Mouse (Mus musculus): ENCODE results near the gene Psmd11. TPM values are rescaled to one million over a fixed set of nuclear protein-coding genes. Genes with fewer than 3 reads are reported as not detected.

The Psmd11 gene
- total and polyA plus RNA-seq, 2 experiments from 2014 or later: 33.4 to 310 TPM

DNA sequence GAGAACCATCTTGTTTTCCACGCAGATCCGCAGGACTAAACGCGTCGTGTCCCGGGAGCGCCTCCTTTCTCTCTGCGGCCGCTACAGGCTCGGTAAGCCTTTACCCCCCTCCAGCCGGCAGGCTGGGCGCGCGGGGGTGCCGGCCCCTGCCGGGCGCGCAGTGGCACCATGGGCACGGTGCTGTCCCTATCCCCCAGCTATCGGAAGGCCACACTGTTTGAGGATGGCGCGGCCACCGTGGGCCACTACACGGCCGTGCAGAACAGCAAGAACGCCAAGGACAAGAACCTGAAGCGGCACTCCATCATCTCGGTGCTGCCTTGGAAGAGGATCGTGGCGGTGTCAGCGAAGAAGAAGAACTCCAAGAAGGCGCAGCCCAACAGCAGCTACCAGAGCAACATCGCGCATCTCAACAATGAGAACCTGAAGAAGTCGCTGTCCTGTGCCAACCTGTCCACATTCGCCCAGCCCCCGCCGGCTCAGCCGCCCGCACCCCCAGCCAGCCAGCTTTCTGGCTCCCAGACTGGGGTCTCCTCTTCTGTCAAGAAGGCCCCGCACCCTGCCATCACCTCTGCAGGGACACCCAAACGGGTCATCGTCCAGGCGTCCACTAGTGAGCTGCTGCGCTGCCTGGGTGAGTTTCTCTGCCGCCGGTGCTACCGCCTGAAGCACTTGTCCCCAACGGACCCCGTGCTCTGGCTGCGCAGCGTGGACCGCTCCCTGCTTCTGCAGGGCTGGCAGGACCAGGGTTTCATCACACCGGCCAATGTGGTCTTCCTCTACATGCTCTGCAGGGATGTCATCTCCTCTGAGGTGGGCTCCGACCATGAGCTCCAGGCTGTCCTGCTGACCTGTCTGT, 49.2 kb downstream of the Psmd11 start:
- ATAC-seq: peak; percentile 10; the same call in 1 of the 2 replicates

DNA sequence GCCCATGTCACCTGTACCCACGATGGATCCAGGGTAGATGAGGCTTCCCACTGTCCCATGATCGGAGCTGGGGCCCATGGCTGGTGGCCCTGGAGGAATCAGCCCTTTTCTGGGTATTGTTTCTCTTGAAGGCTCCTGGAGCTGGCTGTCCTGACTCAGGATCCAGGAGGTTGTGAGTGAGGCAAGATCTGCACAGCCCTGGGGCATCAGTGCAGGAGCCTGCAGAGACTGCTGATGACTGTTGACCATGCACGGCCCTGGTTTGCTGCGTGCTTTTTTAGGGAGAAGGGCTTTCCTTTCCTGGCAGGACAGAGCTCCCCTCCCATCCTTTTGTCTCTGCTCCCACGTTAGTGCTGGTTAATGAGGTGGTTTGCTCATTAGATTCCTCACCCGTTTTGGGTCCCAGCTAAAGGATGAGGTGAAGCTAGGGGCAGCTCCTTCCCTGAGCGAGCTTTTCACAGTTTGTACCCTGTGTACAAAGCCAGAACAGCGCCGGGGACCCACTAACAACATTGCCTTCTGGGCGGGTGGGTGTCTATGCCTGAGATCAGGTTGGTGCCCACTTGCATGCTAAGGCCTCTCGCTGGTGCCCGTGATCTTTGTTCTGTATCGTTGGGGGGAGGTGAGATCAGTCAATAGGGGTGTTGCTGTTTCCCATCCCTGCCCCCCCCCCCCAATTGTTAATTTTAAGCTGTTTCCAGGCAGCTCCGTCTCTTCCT, 50.4 kb downstream of the Psmd11 start:
- Histone ChIP-seq H3K9ac (peak overlapping the region; percentile 99), H3K27ac (ENCODE audit: low read depth, low read length) (peak overlapping the region; percentile 99), H3K27me3 (ENCODE audit: insufficient read depth, low read length) (no peaks in the 10 kb centered on the region), H3K36me3 (ENCODE audit: insufficient read depth) (peaks cover 6% of the 10 kb centered on the region), H3K4me1 (ENCODE audit: insufficient read depth) (peaks cover 33% of the 10 kb centered on the region), H3K4me2 (ENCODE audit: low read depth) (peak overlapping the region; percentile 88), H3K4me3 (ENCODE audit: low read depth, low read length) (peak overlapping the region; percentile 97), H3K9me3 (ENCODE audit: low read length) (no peaks in the 10 kb centered on the region)
- 12% methylated on average over 14 of the region's 14 CpGs for WGBS
- DNase-seq: peak; percentile 54
- no peak for ATAC-seq
- TF ChIP-seq CTCF (IDR thresholded peaks at IDR 0.05; ENCODE audit: low read depth): no peak

More for the DNA sequence above, 49.2 kb downstream of the Psmd11 start:
- Histone ChIP-seq H3K4me3 (ENCODE audit: low read depth, low read length) (peak overlapping the region; percentile 97), H3K9me3 (ENCODE audit: low read length) (no peaks in the 10 kb centered on the region), H3K9ac (peak overlapping the region; percentile 99), H3K4me2 (ENCODE audit: low read depth) (peak overlapping the region; percentile 88), H3K27me3 (ENCODE audit: insufficient read depth, low read length) (no peaks in the 10 kb centered on the region), H3K27ac (ENCODE audit: low read depth, low read length) (peak overlapping the region; percentile 99), H3K36me3 (ENCODE audit: insufficient read depth) (peaks cover 7% of the 10 kb centered on the region), H3K4me1 (ENCODE audit: insufficient read depth) (peaks cover 20% of the 10 kb centered on the region)
- DNase-seq: peak; percentile 68
- WGBS: 10% methylated on average over 53 of the region's 55 CpGs
- no peak for TF ChIP-seq CTCF (IDR thresholded peaks at IDR 0.05; ENCODE audit: low read depth)

DNA sequence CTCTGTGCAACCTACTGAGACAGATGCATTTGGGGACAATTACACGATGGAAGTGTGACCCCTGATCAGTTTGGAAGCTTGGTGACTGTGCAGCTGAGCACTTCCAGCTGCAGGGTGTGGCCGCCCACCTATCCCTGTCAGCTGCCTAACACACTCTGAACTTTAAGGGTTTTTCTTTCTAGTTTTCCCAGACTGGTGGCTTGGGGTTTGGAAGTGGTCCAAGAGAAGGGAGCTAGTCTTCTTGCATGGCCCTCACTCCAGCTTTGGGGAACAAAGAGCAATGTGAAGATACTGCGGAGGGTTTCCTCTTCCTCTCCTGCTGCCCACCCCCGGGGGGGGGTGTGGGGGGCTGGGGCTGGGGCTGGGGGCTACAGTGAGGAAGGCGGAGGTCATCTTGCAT, 51.0 kb downstream of the Psmd11 start:
- TF ChIP-seq CTCF (IDR thresholded peaks at IDR 0.05; ENCODE audit: low read depth): no peak
- Histone ChIP-seq H3K36me3 (ENCODE audit: insufficient read depth) (peaks cover 6% of the 10 kb centered on the region), H3K27me3 (ENCODE audit: insufficient read depth, low read length) (no peaks in the 10 kb centered on the region), H3K4me1 (ENCODE audit: insufficient read depth) (peaks cover 38% of the 10 kb centered on the region), H3K27ac (ENCODE audit: low read depth, low read length) (peak overlapping the region; percentile 99), H3K9me3 (ENCODE audit: low read length) (no peaks in the 10 kb centered on the region), H3K9ac (peak overlapping the region; percentile 99), H3K4me2 (ENCODE audit: low read depth) (peak overlapping the region; percentile 88), H3K4me3 (ENCODE audit: low read depth, low read length) (peak overlapping the region; percentile 97)
- ATAC-seq (no peak), DNase-seq (peak; percentile 48)
- 31% methylated on average over 5 of the region's 5 CpGs for WGBS

DNA sequence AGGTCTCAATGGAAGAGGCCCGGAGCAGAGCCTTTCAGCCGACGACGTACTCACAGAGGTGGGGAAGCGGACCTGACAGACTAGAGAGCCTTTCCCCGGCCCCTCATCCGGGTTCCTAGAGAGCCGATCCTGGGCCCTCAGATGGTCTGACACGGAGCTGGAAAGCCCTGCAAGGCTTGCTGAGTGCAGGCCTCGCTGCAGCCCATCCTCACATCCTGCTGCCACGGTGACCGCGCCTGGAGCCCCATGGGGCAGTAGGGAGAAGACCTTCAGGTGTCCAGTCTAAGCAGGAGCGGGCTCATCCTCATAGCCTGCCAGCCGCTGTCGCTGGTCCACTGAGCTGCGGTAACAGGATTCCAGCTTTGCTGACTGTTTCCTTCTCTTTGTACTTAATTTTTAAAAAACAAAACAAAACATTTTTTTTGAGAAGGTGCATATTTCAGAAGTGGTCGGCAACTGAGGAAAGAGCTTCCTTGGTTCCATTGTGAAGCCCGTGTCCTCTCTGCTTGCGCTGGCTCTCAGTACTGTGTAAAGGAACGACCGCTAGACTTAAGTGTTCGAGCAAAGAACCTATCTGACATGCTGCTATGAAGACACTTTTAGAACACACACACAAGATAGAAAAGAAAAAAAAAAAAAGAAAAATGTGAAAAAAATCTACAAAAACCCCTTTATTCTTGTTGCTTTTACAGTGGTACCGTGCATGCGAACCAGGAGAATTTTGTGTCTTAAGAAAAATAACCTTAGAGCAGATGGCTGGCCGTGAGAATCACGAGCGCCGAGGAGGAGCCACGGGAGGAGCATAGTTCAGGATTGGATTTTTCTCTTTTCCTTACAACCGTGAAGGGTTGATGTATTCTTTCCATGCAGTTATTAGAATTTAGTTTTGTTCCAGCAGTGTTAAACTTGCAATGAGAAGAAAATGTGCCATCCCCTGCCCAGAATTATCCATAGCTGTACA, 51.8 kb downstream of the Psmd11 start:
- 45% methylated on average over 31 of the region's 31 CpGs for whole genome bisulfite sequencing
- peaks cover 39% of the 10 kb centered on the region for H3K4me1 ChIP-seq (ENCODE audit: insufficient read depth)

GRCm38 (mm10) chr11:80481409-80482050, 53.1 kb downstream of the Psmd11 start:
- TF ChIP-seq CTCF (IDR thresholded peaks at IDR 0.05; ENCODE audit: low read depth): no peak
- H3K9ac ChIP-seq: peak overlapping the region; percentile 99
- H3K4me2 ChIP-seq (ENCODE audit: low read depth): peak overlapping the region; percentile 88
- peak overlapping the region; percentile 97 for H3K4me3 ChIP-seq (ENCODE audit: low read depth, low read length)
- H3K27ac ChIP-seq (ENCODE audit: low read depth, low read length): peak overlapping the region; percentile 46
- DNase-seq (no peak), ATAC-seq (no peak)
- no peaks in the 10 kb centered on the region for H3K27me3 ChIP-seq (ENCODE audit: insufficient read depth, low read length)
- peaks cover 6% of the 10 kb centered on the region for H3K36me3 ChIP-seq (ENCODE audit: insufficient read depth)
- 59% methylated on average over 13 of the region's 13 CpGs for WGBS
- H3K9me3 ChIP-seq (ENCODE audit: low read length): no peaks in the 10 kb centered on the region
- peaks cover 34% of the 10 kb centered on the region for H3K4me1 ChIP-seq (ENCODE audit: insufficient read depth)

More for the DNA sequence above, 51.8 kb downstream of the Psmd11 start:
- peak overlapping the region; percentile 99 for H3K9ac ChIP-seq
- peaks cover 6% of the 10 kb centered on the region for H3K36me3 ChIP-seq (ENCODE audit: insufficient read depth)
- H3K9me3 ChIP-seq (ENCODE audit: low read length): no peaks in the 10 kb centered on the region
- no peak for TF ChIP-seq CTCF (IDR thresholded peaks at IDR 0.05; ENCODE audit: low read depth)
- H3K4me2 ChIP-seq (ENCODE audit: low read depth): peak overlapping the region; percentile 88
- ATAC-seq: no peak
- no peaks in the 10 kb centered on the region for H3K27me3 ChIP-seq (ENCODE audit: insufficient read depth, low read length)
- peak overlapping the region; percentile 99 for H3K27ac ChIP-seq (ENCODE audit: low read depth, low read length)
- DNase-seq: no peak
- H3K4me3 ChIP-seq (ENCODE audit: low read depth, low read length): peak overlapping the region; percentile 97

DNA sequence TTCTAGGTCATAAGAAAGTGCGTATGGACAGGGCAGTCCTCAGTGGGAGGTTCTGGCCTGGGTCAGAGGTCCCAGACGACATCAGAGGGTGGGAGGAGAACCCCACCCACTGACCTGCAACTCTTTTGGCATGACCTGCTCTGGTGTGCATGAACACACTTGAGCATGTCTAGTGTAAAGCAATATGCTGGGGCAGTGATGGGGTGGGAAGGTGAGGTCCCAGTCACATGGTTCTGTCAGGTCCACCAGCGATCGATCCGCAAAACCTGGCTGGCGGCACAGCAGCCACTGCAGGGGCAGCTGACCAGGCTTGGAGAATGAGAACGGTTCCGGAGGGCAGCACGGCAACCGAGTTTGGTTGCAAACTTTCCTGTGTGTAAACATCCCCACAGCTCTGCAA, 53.9 kb downstream of the Psmd11 start:
- Histone ChIP-seq H3K4me2 (ENCODE audit: low read depth) (peak overlapping the region; percentile 88), H3K27me3 (ENCODE audit: insufficient read depth, low read length) (no peaks in the 10 kb centered on the region), H3K9me3 (ENCODE audit: low read length) (no peaks in the 10 kb centered on the region), H3K36me3 (ENCODE audit: insufficient read depth) (peaks cover 6% of the 10 kb centered on the region), H3K27ac (ENCODE audit: low read depth, low read length) (0 out of 2 replicates have a peak overlapping the region, but pooled peaks have one; percentile 77), H3K9ac (peak overlapping the region; percentile 28), H3K4me3 (ENCODE audit: low read depth, low read length) (peak overlapping the region; percentile 97), H3K4me1 (ENCODE audit: insufficient read depth) (peaks cover 34% of the 10 kb centered on the region)
- no peak for ATAC-seq
- WGBS: 78% methylated on average over 10 of the region's 10 CpGs
- DNase-seq: no peak
- no peak for TF ChIP-seq CTCF (IDR thresholded peaks at IDR 0.05; ENCODE audit: low read depth)

Data from forebrain, postnatal 0 days (tissue).